16 mouse cellular contexts compared by ENCODE assay signal in genomic region chr11:98113504-98113903, GRCm38 (mm10).
"Had no signal": no experiment of that assay in that cellular context is flagged by ENCODE, and none has a peak within 500 bp of the region (broad histone marks: within the 10 kb centered on the region; RNA-seq: fewer than 3 reads in every experiment).

No protein-coding gene starts in this region.

- H3K9me3 ChIP-seq: limb, embryonic 12.5 days; liver, embryonic 13.5 days; lung, embryonic 15.5 days; midbrain, embryonic 12.5 days; stomach, embryonic 15.5 days had no signal

- H3K36me3 ChIP-seq: stomach, embryonic 15.5 days had no signal

- DNase-seq: kidney, postnatal 10 days; kidney, postnatal 4 days; liver; liver, embryonic 13.5 days; liver, postnatal 0 days; lung, postnatal 14 days; right cerebral cortex, postnatal 14 days; thymus, adult 2 months; thymus, postnatal 36 days had no signal

- H3K9ac ChIP-seq: limb, embryonic 12.5 days; liver, embryonic 13.5 days; liver, postnatal 0 days; lung, embryonic 15.5 days; midbrain, embryonic 12.5 days; stomach, embryonic 15.5 days had no signal

- H3K27ac ChIP-seq: layer of hippocampus, adult 2 months; limb, embryonic 12.5 days; liver, embryonic 13.5 days; lung, embryonic 15.5 days; macrophage; midbrain, embryonic 12.5 days; stomach, embryonic 15.5 days had no signal

- H3K4me3 ChIP-seq: layer of hippocampus, adult 2 months; limb, embryonic 12.5 days; liver, embryonic 13.5 days; lung, embryonic 15.5 days; midbrain, embryonic 12.5 days; stomach, embryonic 15.5 days had no signal

- H3K4me1 ChIP-seq: limb, embryonic 12.5 days; liver, embryonic 13.5 days; lung, embryonic 15.5 days; midbrain, embryonic 12.5 days; stomach, embryonic 15.5 days had no signal

- H3K4me2 ChIP-seq: limb, embryonic 12.5 days; liver, embryonic 13.5 days; lung, embryonic 15.5 days; midbrain, embryonic 12.5 days; stomach, embryonic 15.5 days had no signal

- ATAC-seq: liver, postnatal 0 days; midbrain, embryonic 16.5 days had no signal

- H3K27me3 ChIP-seq: limb, embryonic 12.5 days; liver, embryonic 13.5 days; lung, embryonic 15.5 days; midbrain, embryonic 12.5 days; stomach, embryonic 15.5 days had no signal
